Mouse (Mus musculus) layer of hippocampus, adult 18-20 months (tissue): Measurements from ENCODE around the gene Rdm1. TPM values are rescaled to one million over a fixed set of nuclear protein-coding genes. Genes with fewer than 3 reads are reported as not detected.
"Not testable (repeated sequence)": the region's sequence is repeated elsewhere in the genome, so short reads cannot be mapped to it uniquely, and the experiment has no call there.

ENCODE experiments used
- DNase-seq, 2 experiments: peaks; one replicate each; pipeline ENCODE4 v3.0.0; 2022; ENCODE audit warnings: low spot score in 2 of 2
- long read RNA-seq: library from polyadenylated mRNA; stranded (forward); transcript quantifications from one replicate; pipeline ENCODE4 v2.0.0, GENCODE M21; 2021
- total RNA-seq, 2 experiments: library from RNA; stranded (reverse); gene quantifications; 2 replicates each; pipeline ENCODE4 v1.2.3; 2021

Rdm1 gene
- 10 to 100 TPM; 12.0 to 15.0 TPM for total RNA-seq
- long read RNA-seq, transcript Rdm1-201 (7 exons, 1,124 nt) = major isoform, 12 of 13 reads
- long read RNA-seq, partial matches to known transcripts = 1 of 13 reads
- long read RNA-seq, other reads (novel, unspliced or antisense) = 0 of 13 reads

GRCm38 (mm10) chr11:101626995-101627856 is at the start of gene Rdm1:
Rdm1 (plus strand) TSS chr11:101627195.
- DNase-seq = peak; percentile 65 to 84

- DNase-seq = no peak
These were observed 45.8 kb upstream of the Rdm1 start for GRCm38 (mm10) chr11:101581081-101581764.

GRCm38 (mm10) chr11:101582054-101583035 is 44.6 kb upstream of the Rdm1 start, which contains the start of gene Tmem106a:
Tmem106a (plus strand) TSS chr11:101582242.
- no peak for DNase-seq

GRCm38 (mm10) chr11:101583205-101583604 is 43.8 kb upstream of the Rdm1 start:
- no peak for DNase-seq

GRCm38 (mm10) chr11:101585031-101585430 is 42.0 kb upstream of the Rdm1 start:
- DNase-seq = not testable (repeated sequence)

GRCm38 (mm10) chr11:101585805-101586204 is 41.2 kb upstream of the Rdm1 start:
- no peak for DNase-seq

- DNase-seq = peak; percentile 47 to 59
These were observed 39.3 kb upstream of the Rdm1 start for GRCm38 (mm10) chr11:101587676-101588075.

GRCm38 (mm10) chr11:101588868-101589267 is 38.1 kb upstream of the Rdm1 start:
- no peak for DNase-seq

GRCm38 (mm10) chr11:101589444-101589843 is 37.6 kb upstream of the Rdm1 start:
- DNase-seq = peak in 1 of 2 experiments; percentile 63

GRCm38 (mm10) chr11:101589989-101590624 is 36.9 kb upstream of the Rdm1 start:
- DNase-seq = no peak

- no peak for DNase-seq
These were observed 27.8 kb upstream of the Rdm1 start, which contains the start of gene Gm11634 for GRCm38 (mm10) chr11:101599156-101599555. Gm11634 (minus strand) TSS chr11:101599256.

GRCm38 (mm10) chr11:101602491-101602890 is 24.5 kb upstream of the Rdm1 start:
- no peak for DNase-seq

- DNase-seq = no peak
These were observed 22.9 kb upstream of the Rdm1 start for GRCm38 (mm10) chr11:101604116-101604515.

GRCm38 (mm10) chr11:101604531-101605453 is 22.2 kb upstream of the Rdm1 start:
- DNase-seq = peak in 1 of 2 experiments; percentile 25

- DNase-seq = not testable (repeated sequence)
These were observed 19.9 kb upstream of the Rdm1 start for GRCm38 (mm10) chr11:101607134-101607533.

GRCm38 (mm10) chr11:101610445-101610844 is 16.6 kb upstream of the Rdm1 start:
- no peak for DNase-seq

- DNase-seq = no peak
These were observed 13.4 kb upstream of the Rdm1 start for GRCm38 (mm10) chr11:101613596-101613995.

- DNase-seq = no peak
These were observed 12.9 kb upstream of the Rdm1 start for GRCm38 (mm10) chr11:101614116-101614515.

- DNase-seq = no peak
These were observed 11.6 kb upstream of the Rdm1 start for GRCm38 (mm10) chr11:101615380-101615779.
